Mouse (Mus musculus): ENCODE data around the gene Znhit1. TPM values are rescaled to one million over a fixed set of nuclear protein-coding genes. Genes with fewer than 3 reads are reported as not detected.
A peak's percentile ranks its signal among the peaks of the same experiment; 100 is the strongest.

Gene Znhit1
- polyA plus RNA-seq, 1 experiment: 92.2 TPM

- peak overlapping the region; percentile 81 for H3K4me3 ChIP-seq (ENCODE audit: low read depth, low read length)
- TF ChIP-seq CTCF (IDR thresholded peaks at IDR 0.05; ENCODE audit: extremely low read depth, insufficient read length, insufficient replicate concordance, low read depth, low read length): no peak
- TF ChIP-seq POLR2A (IDR thresholded peaks at IDR 0.05; ENCODE audit: low read depth, low read length): no peak
- WGBS: 69% methylated on average over 8 of the region's 8 CpGs
Observed at GRCm38 (mm10) chr5:136962966-136963540, 24.8 kb downstream of the Znhit1 start.

DNA sequence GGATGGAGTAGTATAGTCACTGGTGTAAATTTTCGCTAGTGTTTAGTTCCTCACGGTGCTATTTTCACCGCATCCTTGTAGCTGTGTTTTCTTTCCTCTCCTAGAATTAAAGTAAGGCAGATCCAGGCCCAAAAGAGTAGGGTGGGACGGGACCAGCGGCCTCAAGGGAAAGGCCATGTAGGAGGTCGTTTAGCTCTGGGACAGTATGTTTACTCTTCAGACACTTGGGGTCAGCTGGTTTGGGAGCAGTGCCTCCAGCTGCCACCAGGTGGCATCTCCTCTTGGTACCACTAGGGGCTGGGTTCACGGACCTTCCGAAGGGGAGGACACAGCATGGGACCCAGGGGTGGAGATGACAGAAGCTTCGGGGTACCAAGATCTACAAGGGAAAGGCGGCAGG lies 25.3 kb downstream of the Znhit1 start:
- Histone ChIP-seq H3K4me3 (ENCODE audit: low read depth, low read length) (peak overlapping the region; percentile 81), H3K27me3 (ENCODE audit: control insufficient read depth, insufficient read depth, low read length) (no peaks in the 10 kb centered on the region), H3K36me3 (ENCODE audit: control insufficient read depth, insufficient read depth, low read length) (peaks cover 14% of the 10 kb centered on the region), H3K27ac (ENCODE audit: insufficient read depth, low read depth, low read length) (peak overlapping the region; percentile 89), H3K4me1 (ENCODE audit: control insufficient read depth, insufficient read depth, insufficient read length, low read length) (peaks cover 47% of the 10 kb centered on the region)
- under 1% methylated on average over 10 of the region's 10 CpGs for WGBS
- TF ChIP-seq CTCF (IDR thresholded peaks at IDR 0.05; ENCODE audit: extremely low read depth, insufficient read length, insufficient replicate concordance, low read depth, low read length) (peak; percentile 98; the same call in 1 of the 2 replicates), POLR2A (IDR thresholded peaks at IDR 0.05; ENCODE audit: low read depth, low read length) (no peak)

More at GRCm38 (mm10) chr5:136962966-136963540, 24.8 kb downstream of the Znhit1 start:
- Histone ChIP-seq H3K27ac (ENCODE audit: insufficient read depth, low read depth, low read length) (peak overlapping the region; percentile 89), H3K27me3 (ENCODE audit: control insufficient read depth, insufficient read depth, low read length) (no peaks in the 10 kb centered on the region), H3K4me1 (ENCODE audit: control insufficient read depth, insufficient read depth, insufficient read length, low read length) (peaks cover 47% of the 10 kb centered on the region), H3K36me3 (ENCODE audit: control insufficient read depth, insufficient read depth, low read length) (peaks cover 14% of the 10 kb centered on the region)

DNA sequence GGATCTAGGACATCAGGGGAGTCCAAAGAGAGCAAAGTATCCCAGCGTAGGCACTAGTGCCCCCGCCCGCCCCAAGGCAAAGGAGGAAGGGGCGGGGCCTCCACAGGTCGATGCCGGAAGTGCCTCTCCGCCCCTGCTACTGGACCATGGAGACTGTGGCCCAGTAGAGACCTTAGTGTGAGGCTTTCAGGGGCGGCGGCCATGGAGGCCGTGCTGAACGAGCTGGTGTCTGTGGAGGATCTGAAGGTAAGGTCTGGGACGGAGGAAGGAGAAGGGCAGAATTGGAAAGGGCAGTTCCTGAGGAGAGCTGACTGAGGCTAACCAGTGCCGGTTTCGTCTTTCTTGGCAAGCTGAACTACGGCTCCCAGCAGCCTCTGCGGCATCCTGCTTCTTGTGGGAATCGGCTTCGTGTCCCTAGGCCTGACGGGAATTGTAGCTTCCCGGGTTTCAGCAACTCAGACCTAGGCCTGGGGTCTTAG lies 25.8 kb downstream of the Znhit1 start:
- WGBS: under 1% methylated on average over 20 of the region's 20 CpGs
- TF ChIP-seq POLR2A (IDR thresholded peaks at IDR 0.05; ENCODE audit: low read depth, low read length) (peak; percentile 62; the same call in 1 of the 2 replicates), CTCF (IDR thresholded peaks at IDR 0.05; ENCODE audit: extremely low read depth, insufficient read length, insufficient replicate concordance, low read depth, low read length) (no peak)
- Histone ChIP-seq H3K27ac (ENCODE audit: insufficient read depth, low read depth, low read length) (peak overlapping the region; percentile 89), H3K4me1 (ENCODE audit: control insufficient read depth, insufficient read depth, insufficient read length, low read length) (peaks cover 50% of the 10 kb centered on the region), H3K4me3 (ENCODE audit: low read depth, low read length) (peak overlapping the region; percentile 81), H3K27me3 (ENCODE audit: control insufficient read depth, insufficient read depth, low read length) (no peaks in the 10 kb centered on the region), H3K36me3 (ENCODE audit: control insufficient read depth, insufficient read depth, low read length) (peaks cover 14% of the 10 kb centered on the region)

GRCm38 (mm10) chr5:136961334-136961982 lies 26.4 kb downstream of the Znhit1 start:
- TF ChIP-seq CTCF (IDR thresholded peaks at IDR 0.05; ENCODE audit: extremely low read depth, insufficient read length, insufficient replicate concordance, low read depth, low read length) (no peak), POLR2A (IDR thresholded peaks at IDR 0.05; ENCODE audit: low read depth, low read length) (no peak)
- Histone ChIP-seq H3K4me1 (ENCODE audit: control insufficient read depth, insufficient read depth, insufficient read length, low read length) (peaks cover 50% of the 10 kb centered on the region), H3K4me3 (ENCODE audit: low read depth, low read length) (peak overlapping the region; percentile 81; the same call in 1 of the 2 replicates), H3K27ac (ENCODE audit: insufficient read depth, low read depth, low read length) (peak overlapping the region; percentile 89), H3K27me3 (ENCODE audit: control insufficient read depth, insufficient read depth, low read length) (no peaks in the 10 kb centered on the region), H3K36me3 (ENCODE audit: control insufficient read depth, insufficient read depth, low read length) (peaks cover 14% of the 10 kb centered on the region)
- 37% methylated on average over 5 of the region's 5 CpGs for WGBS

- WGBS: 48% methylated on average over 6 of the region's 6 CpGs
- H3K4me1 ChIP-seq (ENCODE audit: control insufficient read depth, insufficient read depth, insufficient read length, low read length): peaks cover 48% of the 10 kb centered on the region
- peaks cover 10% of the 10 kb centered on the region for H3K36me3 ChIP-seq (ENCODE audit: control insufficient read depth, insufficient read depth, low read length)
- H3K27ac ChIP-seq (ENCODE audit: insufficient read depth, low read depth, low read length): no peak overlapping the region
- no peaks in the 10 kb centered on the region for H3K27me3 ChIP-seq (ENCODE audit: control insufficient read depth, insufficient read depth, low read length)
- no peak for TF ChIP-seq POLR2A (IDR thresholded peaks at IDR 0.05; ENCODE audit: low read depth, low read length)
- no peak for TF ChIP-seq CTCF (IDR thresholded peaks at IDR 0.05; ENCODE audit: extremely low read depth, insufficient read length, insufficient replicate concordance, low read depth, low read length)
- H3K4me3 ChIP-seq (ENCODE audit: low read depth, low read length): no peak overlapping the region
Observed at GRCm38 (mm10) chr5:136960053-136960452, 27.8 kb downstream of the Znhit1 start.

GRCm38 (mm10) chr5:136958991-136959605 lies 28.7 kb downstream of the Znhit1 start:
- H3K27me3 ChIP-seq (ENCODE audit: control insufficient read depth, insufficient read depth, low read length): no peaks in the 10 kb centered on the region
- TF ChIP-seq POLR2A (IDR thresholded peaks at IDR 0.05; ENCODE audit: low read depth, low read length) (no peak), CTCF (IDR thresholded peaks at IDR 0.05; ENCODE audit: extremely low read depth, insufficient read length, insufficient replicate concordance, low read depth, low read length) (no peak)
- H3K4me1 ChIP-seq (ENCODE audit: control insufficient read depth, insufficient read depth, insufficient read length, low read length): peaks cover 41% of the 10 kb centered on the region
- H3K27ac ChIP-seq (ENCODE audit: insufficient read depth, low read depth, low read length): peak overlapping the region; percentile 93
- peaks cover 10% of the 10 kb centered on the region for H3K36me3 ChIP-seq (ENCODE audit: control insufficient read depth, insufficient read depth, low read length)
- WGBS: 18% methylated on average over 5 of the region's 5 CpGs
- H3K4me3 ChIP-seq (ENCODE audit: low read depth, low read length): peak overlapping the region; percentile 4; the same call in 1 of the 2 replicates

DNA sequence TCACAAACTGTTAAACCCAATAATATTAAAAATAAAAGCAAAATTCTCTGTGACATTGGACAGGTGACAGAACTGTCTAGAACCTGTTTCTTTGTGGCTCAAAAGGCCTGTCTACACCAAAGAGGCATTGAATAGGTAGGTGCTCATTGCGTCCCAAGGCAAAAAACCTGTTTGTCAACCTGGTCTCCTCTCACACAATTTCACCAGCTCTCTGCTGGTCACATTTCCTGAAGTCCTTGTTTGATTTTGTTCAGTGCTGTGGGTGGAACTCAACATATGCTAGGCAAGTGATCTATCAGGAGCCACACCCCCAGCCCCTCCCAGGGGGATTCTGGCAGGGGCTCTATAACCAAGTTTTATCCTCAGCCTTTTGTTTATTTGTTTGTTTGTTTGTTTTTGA lies 30.6 kb downstream of the Znhit1 start:
- H3K27ac ChIP-seq (ENCODE audit: insufficient read depth, low read depth, low read length): peak overlapping the region; percentile 9; the same call in 1 of the 2 replicates
- no peaks in the 10 kb centered on the region for H3K36me3 ChIP-seq (ENCODE audit: control insufficient read depth, insufficient read depth, low read length)

More for the DNA sequence above, 30.6 kb downstream of the Znhit1 start:
- no peaks in the 10 kb centered on the region for H3K27me3 ChIP-seq (ENCODE audit: control insufficient read depth, insufficient read depth, low read length)
- 51% methylated on average over 1 of the region's 1 CpGs for WGBS
- no peak overlapping the region for H3K4me3 ChIP-seq (ENCODE audit: low read depth, low read length)
- peaks cover 32% of the 10 kb centered on the region for H3K4me1 ChIP-seq (ENCODE audit: control insufficient read depth, insufficient read depth, insufficient read length, low read length)
- TF ChIP-seq CTCF (IDR thresholded peaks at IDR 0.05; ENCODE audit: extremely low read depth, insufficient read length, insufficient replicate concordance, low read depth, low read length): no peak
- TF ChIP-seq POLR2A (IDR thresholded peaks at IDR 0.05; ENCODE audit: low read depth, low read length): no peak
